In genomic region chr12:73584610-73585240, GRCm38 (mm10) we compare ENCODE assay signal across 8 mouse cellular contexts. TPM values are rescaled to one million over a fixed set of nuclear protein-coding genes. Genes with fewer than 3 reads are reported as not detected.
DNase-seq lines count a peak whose midpoint lies in the region; ATAC-seq and TF ChIP-seq lines count a peak whose summit lies in the region.

Gene Prkch (plus strand): TSS chr12:73584796.

- H3K36me3 ChIP-seq in forebrain, embryonic 11.5 days (ENCODE audit: control insufficient read depth, insufficient read depth, low read length): no peaks in the 10 kb centered on the region
- H3K36me3 ChIP-seq in heart, embryonic 15.5 days: no peaks in the 10 kb centered on the region
- H3K36me3 ChIP-seq in liver, embryonic 13.5 days: no peaks in the 10 kb centered on the region
- no peaks in the 10 kb centered on the region for H3K36me3 ChIP-seq in myocyte (ENCODE audit: control insufficient read depth, insufficient read depth)

- peak; percentile 12 to 15 for DNase-seq in cerebellum, adult 18-20 months
- DNase-seq in cerebellum, adult 8-10 months: no peak
- DNase-seq in forebrain, embryonic 11.5 days (ENCODE audit: low spot score): peak; percentile 91
- peak; percentile 92 for DNase-seq in kidney, postnatal 10 days
- DNase-seq in liver, embryonic 13.5 days: peak; percentile 30
- peak; percentile 81 for DNase-seq in spleen, postnatal 36 days (ENCODE audit: low spot score in 2 of 2)

- ATAC-seq in forebrain, embryonic 11.5 days (replicated peaks; ENCODE audit: low FRiP score): peak; percentile 89
- ATAC-seq in heart, embryonic 15.5 days (replicated peaks; ENCODE audit: insufficient number of reproducible peaks, insufficient read depth, low FRiP score, low read depth): peak; percentile 87
- peak; percentile 63 for ATAC-seq in liver, embryonic 13.5 days (ENCODE audit: low read depth)

- H3K27me3 ChIP-seq in forebrain, embryonic 11.5 days (ENCODE audit: control insufficient read depth, insufficient read depth, low read length): peaks cover 19% of the 10 kb centered on the region
- H3K27me3 ChIP-seq in heart, embryonic 15.5 days: peaks cover 14% of the 10 kb centered on the region; the same call in 1 of the 2 replicates
- peaks cover 48% of the 10 kb centered on the region for H3K27me3 ChIP-seq in liver, embryonic 13.5 days
- peaks cover 59% of the 10 kb centered on the region for H3K27me3 ChIP-seq in myocyte (ENCODE audit: control insufficient read depth, insufficient read depth, insufficient read length)

- H3K27ac ChIP-seq in forebrain, embryonic 11.5 days (ENCODE audit: low read depth, low read length): no peak within 1 kb of the TSS
- peak within 1 kb of the TSS; percentile 88 for H3K27ac ChIP-seq in heart, embryonic 15.5 days
- H3K27ac ChIP-seq in liver, embryonic 13.5 days: peak within 1 kb of the TSS; percentile 61

- H3ac ChIP-seq in myocyte (ENCODE audit: control insufficient read depth, insufficient read length): no peak within 1 kb of the TSS

- peak within 1 kb of the TSS; percentile 64 for H3K9ac ChIP-seq in forebrain, embryonic 11.5 days (ENCODE audit: low read length)
- peak within 1 kb of the TSS; percentile 83 for H3K9ac ChIP-seq in heart, embryonic 15.5 days
- H3K9ac ChIP-seq in liver, embryonic 13.5 days: peak within 1 kb of the TSS; percentile 62

- no peak for TF ChIP-seq POLR2A in myocyte (IDR thresholded peaks at IDR 0.05; ENCODE audit: insufficient read length, low read depth)

- peaks cover 7% of the 10 kb centered on the region; the same call in 1 of the 2 replicates for H3K4me1 ChIP-seq in forebrain, embryonic 11.5 days (replicated peaks; ENCODE audit: control insufficient read depth, insufficient read depth, low read length)
- H3K4me1 ChIP-seq in heart, embryonic 15.5 days (replicated peaks): peaks cover 20% of the 10 kb centered on the region
- peaks cover 5% of the 10 kb centered on the region; the same call in 1 of the 2 replicates for H3K4me1 ChIP-seq in liver, embryonic 13.5 days (replicated peaks)

- no peaks in the 10 kb centered on the region for H3K79me2 ChIP-seq in myocyte (ENCODE audit: control insufficient read depth, insufficient read depth)

- H3K4me2 ChIP-seq in forebrain, embryonic 11.5 days (ENCODE audit: low read depth, low read length, severe bottlenecking): peak within 1 kb of the TSS; percentile 81
- H3K4me2 ChIP-seq in heart, embryonic 15.5 days: peak within 1 kb of the TSS; percentile 95
- peak within 1 kb of the TSS; percentile 76 for H3K4me2 ChIP-seq in liver, embryonic 13.5 days
- H3K4me2 ChIP-seq in myocyte (ENCODE audit: low read depth): peak within 1 kb of the TSS; percentile 58

- no peaks in the 10 kb centered on the region for H3K9me3 ChIP-seq in forebrain, embryonic 11.5 days (ENCODE audit: control insufficient read depth, low read length)
- H3K9me3 ChIP-seq in heart, embryonic 15.5 days (replicated peaks): no peaks in the 10 kb centered on the region
- no peaks in the 10 kb centered on the region for H3K9me3 ChIP-seq in liver, embryonic 13.5 days (replicated peaks)

- H3K4me3 ChIP-seq in forebrain, embryonic 11.5 days (ENCODE audit: low read depth, low read length): peak within 1 kb of the TSS; percentile 61
- peak within 1 kb of the TSS; percentile 82 for H3K4me3 ChIP-seq in heart, embryonic 15.5 days
- peak within 1 kb of the TSS; percentile 62 for H3K4me3 ChIP-seq in liver, embryonic 13.5 days (replicated peaks)
- H3K4me3 ChIP-seq in myocyte: no peak within 1 kb of the TSS

- WGBS in forebrain, embryonic 11.5 days: 0% methylated on average over 53 of the region's 61 CpGs
- under 1% methylated on average over 59 of the region's 61 CpGs for WGBS in heart, embryonic 15.5 days
- WGBS in liver, embryonic 13.5 days (ENCODE audit: insufficient replicate concordance): under 1% methylated on average over 61 of the region's 61 CpGs

TF ChIP-seq in myocyte, 11 proteins besides CTCF, POLR2A, EP300 and RAD21:
- TF ChIP-seq REST (IDR thresholded peaks at IDR 0.05; ENCODE audit: insufficient read depth, insufficient read length) (no peak), MYOG (IDR thresholded peaks at IDR 0.05; ENCODE audit: control insufficient read depth in 1 of 3, insufficient read depth in 1 of 3, insufficient read length in 2 of 3, low read depth in 2 of 3) (no peak), TCF3 (IDR thresholded peaks at IDR 0.05; ENCODE audit: insufficient read length, low read depth) (no peak), POLR2AphosphoS2 (IDR thresholded peaks at IDR 0.05; ENCODE audit: insufficient read length, low read depth) (no peak), CEBPB (IDR thresholded peaks at IDR 0.05; ENCODE audit: insufficient read depth, poor library complexity, severe bottlenecking) (no peak), SRF (IDR thresholded peaks at IDR 0.05; ENCODE audit: control insufficient read depth, insufficient read length, low read depth) (no peak), USF1 (IDR thresholded peaks at IDR 0.05; ENCODE audit: low read depth) (no peak), MYOD1 (IDR thresholded peaks at IDR 0.05; ENCODE audit: control insufficient read depth in 1 of 3, insufficient read length in 2 of 3, low read depth in 2 of 3) (no peak), TCF12 (IDR thresholded peaks at IDR 0.05; ENCODE audit: insufficient read depth, poor library complexity, severe bottlenecking) (no peak), E2F4 (IDR thresholded peaks at IDR 0.05; ENCODE audit: insufficient read depth) (no peak), MAX (IDR thresholded peaks at IDR 0.05; ENCODE audit: low read depth) (no peak)
TF ChIP-seq in myocyte: peak in this region for 0.

RNA-seq across cellular contexts. Expression of gene Prkch, which starts in this region (rescaled TPM):
- 5.6 and 6.9 TPM in 2 replicates for polyA plus RNA-seq in forebrain, embryonic 11.5 days (2014; fragmentation: Nextera tagmentation; extraction: Ambion mirVana)
- polyA plus RNA-seq in heart, embryonic 15.5 days (2015; fragmentation: Nextera tagmentation; extraction: Ambion mirVana): 11.3 and 15.8 TPM in 2 replicates
- 1.2 and 1.7 TPM in 2 replicates for polyA plus RNA-seq in liver, embryonic 13.5 days (2015; fragmentation: Nextera tagmentation; extraction: Ambion mirVana)
- polyA plus RNA-seq in myocyte (2012; fragmentation: generic; extraction: Trizol): 0.10 TPM
